Mouse (Mus musculus): ENCODE results near the gene Fbxl17.

Gene Fbxl17

GRCm38 (mm10) chr17:63459712-63460495, 39.9 kb downstream of the Fbxl17 start:
- DNase-seq (ENCODE audit: low spot score in 2 of 2), result no peak

DNA sequence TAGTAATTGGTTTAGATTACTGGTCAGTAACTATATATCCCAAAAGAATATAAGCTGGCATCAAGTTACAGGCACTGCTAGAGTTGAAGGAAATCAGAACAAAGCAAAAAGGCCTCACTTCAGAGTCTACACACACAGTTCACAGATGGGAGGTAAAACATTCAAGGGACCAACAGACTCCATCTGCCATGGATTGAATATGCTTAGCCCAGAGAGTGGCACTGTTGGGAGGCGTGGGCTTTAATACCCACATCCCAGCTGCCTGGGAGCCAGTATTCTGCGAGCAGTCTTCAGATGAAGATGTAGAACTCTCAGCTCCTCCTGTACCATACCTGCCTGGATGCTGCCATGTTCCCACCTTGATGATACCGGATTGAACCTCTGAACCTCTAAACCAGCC, 41.8 kb downstream of the Fbxl17 start:
- no peak for DNase-seq (ENCODE audit: low spot score in 2 of 2)

- DNase-seq (ENCODE audit: low spot score in 2 of 2), result no peak
Observed at GRCm38 (mm10) chr17:63451311-63452006, 48.4 kb downstream of the Fbxl17 start.

DNA sequence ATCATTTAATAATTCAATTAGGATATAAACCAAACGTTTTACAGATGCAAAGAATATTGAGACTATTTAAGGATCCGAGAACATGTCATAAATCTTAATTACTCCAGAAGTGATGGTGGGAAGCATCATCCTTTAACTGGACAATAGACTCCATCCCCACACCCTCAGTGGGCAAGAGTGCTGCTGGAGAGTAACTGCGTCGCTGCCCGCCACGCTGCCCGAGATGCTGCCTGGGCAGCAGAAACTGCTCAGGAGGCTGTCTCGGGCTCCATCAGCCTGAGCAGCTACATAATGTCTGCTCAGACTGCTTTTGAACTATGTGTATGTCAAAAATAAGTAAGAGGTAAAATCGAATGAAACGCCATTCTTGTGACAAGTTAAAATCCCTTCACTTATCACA, 52.1 kb downstream of the Fbxl17 start:
- no peak for DNase-seq (ENCODE audit: low spot score in 2 of 2)

DNA sequence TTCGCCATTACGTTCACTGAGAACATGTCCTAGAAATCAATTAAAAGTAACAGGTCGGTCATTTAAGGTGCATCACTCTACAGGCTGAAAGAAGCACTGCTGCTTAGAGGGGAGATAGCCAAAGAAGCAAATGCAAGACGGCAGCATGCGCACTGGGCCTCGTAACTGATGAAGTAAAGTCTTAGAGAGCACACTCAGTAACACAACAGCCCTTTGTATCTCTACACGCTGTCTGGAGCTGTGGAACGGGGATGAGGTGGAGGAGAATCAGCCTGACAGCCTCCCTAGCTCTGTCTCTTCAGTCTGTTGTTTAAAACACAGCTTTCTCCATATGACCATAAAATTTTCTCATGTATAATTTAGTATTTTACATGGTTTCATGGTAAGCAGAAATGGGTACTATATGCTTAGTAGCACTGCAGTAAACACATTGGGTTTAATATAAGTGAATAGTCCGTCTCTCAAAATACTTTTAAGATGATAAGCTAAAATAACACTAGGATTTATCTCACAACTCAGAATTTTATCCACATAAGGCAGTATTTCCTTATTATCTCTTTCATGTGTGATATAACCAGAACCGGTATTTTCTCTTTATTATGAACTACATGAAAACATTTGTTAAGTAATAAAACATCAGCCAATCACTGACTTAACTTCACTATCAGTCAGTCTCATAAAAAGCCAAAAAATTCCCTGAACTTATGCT, 52.7 kb downstream of the Fbxl17 start:
- no peak for DNase-seq (ENCODE audit: low spot score in 2 of 2)

DNA sequence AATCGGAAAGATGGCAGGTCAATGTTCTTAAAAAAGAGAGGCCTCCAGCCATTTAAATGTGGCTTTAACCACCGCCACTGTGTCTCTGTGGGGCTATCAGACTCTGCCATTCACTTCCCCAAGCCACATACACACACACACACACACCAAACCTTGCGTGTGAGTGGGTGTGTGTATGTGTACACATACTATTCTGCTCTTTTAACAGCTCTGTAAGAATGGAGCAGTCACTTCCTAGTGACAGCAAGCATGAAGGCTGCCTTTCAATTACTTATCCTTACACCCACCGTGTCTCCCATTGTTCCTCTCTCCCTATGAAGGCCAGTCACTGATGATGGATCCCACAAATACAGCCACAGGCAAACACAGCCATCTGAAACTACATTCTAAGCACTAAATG, 54.6 kb downstream of the Fbxl17 start:
- no peak for DNase-seq (ENCODE audit: low spot score in 2 of 2)

- DNase-seq (ENCODE audit: low spot score in 2 of 2), result no peak
Observed at GRCm38 (mm10) chr17:63437424-63437823, 62.4 kb downstream of the Fbxl17 start.

DNA sequence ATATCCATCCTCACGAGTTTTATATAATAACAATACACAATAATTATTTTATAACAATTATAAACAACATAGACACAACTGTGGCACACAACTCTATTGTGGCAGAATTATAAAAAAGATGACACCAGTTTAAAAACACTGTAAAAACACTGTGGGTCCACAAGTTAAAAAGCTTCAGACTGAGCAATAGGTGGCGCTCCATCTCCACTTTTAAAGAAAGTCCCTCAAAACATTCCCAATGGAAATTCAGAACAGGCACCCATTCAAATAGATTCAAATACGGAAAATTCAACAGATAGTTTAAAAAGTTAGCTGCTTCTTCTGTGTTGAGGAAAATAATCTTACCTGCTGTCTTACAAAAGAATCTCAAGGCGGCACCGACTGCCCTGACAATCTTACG, 65.7 kb downstream of the Fbxl17 start:
- no peak for DNase-seq (ENCODE audit: low spot score in 2 of 2)

DNA sequence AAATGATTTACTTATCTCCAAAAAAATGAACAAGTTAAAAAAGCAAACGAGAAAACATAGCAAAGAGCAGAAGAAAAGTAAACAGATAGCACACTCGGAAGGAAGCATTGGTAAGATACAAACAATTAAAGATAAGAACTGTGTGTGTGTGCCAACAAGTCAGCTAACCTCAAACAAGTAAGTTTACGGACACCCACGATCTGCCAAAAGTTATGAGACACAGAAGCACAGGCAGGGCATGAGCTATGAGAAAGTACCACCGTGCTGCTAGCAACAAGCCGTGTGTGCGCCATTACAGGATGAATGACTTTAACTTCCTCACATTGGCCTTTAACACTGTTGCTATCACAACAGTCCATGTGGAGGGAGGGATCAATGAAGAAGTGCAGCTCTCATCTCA, 68.2 kb downstream of the Fbxl17 start:
- DNase-seq (ENCODE audit: low spot score in 2 of 2), result no peak

DNA sequence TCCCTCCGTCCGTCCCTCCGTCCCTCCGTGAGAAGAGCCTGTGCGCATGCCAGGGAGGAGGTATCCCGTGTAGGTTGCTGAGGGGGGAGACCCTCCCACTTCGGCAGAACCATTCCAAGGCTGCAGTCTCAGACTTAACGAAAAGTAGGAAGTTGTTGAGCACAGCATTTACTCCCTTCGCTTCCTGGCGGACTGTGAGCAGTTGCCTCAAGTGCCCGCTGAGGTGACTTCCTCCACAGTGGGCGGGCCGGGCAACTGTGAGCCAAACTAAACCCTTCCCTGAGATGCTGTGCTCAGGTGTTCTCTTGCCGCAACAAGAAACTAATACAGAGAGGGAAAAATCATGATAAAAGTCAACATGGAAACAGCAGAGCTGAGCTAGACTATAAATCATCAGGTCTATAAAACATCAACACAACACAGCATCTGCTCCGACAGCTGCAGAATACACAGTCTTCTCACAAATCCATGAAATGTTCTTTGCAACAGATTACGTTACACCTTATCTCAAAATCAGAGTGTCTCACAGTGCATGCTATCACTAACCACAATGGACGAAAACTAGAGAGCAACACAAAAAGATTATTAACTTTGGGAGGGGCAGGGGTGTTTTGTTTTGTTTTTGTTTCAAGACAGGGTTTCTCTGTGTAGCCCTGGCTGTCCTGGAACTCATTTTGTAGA, 69.3 kb downstream of the Fbxl17 start:
- no peak for DNase-seq (ENCODE audit: low spot score in 2 of 2)

- no peak for DNase-seq (ENCODE audit: low spot score in 2 of 2)
Observed at GRCm38 (mm10) chr17:63423851-63424250, 76.0 kb downstream of the Fbxl17 start.

- no peak for DNase-seq (ENCODE audit: low spot score in 2 of 2)
Observed at GRCm38 (mm10) chr17:63422685-63423084, 77.1 kb downstream of the Fbxl17 start.

DNA sequence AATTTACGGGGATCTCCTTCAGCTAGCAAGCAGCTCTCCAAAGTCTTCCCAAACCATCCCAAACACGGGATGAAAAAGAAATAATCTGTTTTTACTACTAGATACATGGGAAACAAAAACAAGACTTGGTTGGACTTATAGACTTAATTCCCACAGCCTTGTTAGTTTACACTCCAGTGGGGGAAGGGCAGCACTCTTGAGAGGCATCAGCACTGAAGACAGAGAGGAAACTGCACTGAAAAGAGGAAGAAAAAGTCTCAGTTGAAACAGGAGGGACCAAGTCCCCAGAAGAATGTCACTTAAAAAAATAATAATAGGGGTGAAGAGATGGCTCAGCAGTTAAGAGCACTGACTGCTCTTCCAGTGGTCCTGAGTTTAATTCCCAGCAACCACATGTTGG, 78.0 kb downstream of the Fbxl17 start:
- DNase-seq (ENCODE audit: low spot score in 2 of 2), result no peak

DNA sequence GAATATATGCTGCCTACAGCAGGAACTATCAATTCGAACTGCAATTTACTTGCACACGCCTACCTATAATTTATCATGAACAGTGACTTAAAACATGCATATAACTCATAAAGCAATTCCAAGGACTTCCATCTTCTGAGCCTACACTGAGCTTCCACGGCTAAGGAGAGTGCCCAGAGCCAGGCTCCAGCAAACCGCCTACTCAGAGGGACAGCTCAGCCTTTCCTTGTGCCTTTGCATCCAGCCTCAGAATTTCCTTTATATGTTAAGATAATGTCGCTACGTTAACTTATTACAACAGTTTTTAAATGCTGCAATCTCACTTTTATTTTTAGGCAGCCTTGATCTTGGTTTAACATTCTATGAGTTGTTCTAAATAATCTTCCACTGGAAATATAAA, 80.3 kb downstream of the Fbxl17 start:
- no peak for DNase-seq (ENCODE audit: low spot score in 2 of 2)

GRCm38 (mm10) chr17:63413973-63414580, 85.7 kb downstream of the Fbxl17 start:
- peak in 1 of 2 experiments; percentile 11 for DNase-seq (ENCODE audit: low spot score in 2 of 2)

- DNase-seq (ENCODE audit: low spot score in 2 of 2), result no peak
Observed at GRCm38 (mm10) chr17:63411564-63411963, 88.3 kb downstream of the Fbxl17 start.

DNA sequence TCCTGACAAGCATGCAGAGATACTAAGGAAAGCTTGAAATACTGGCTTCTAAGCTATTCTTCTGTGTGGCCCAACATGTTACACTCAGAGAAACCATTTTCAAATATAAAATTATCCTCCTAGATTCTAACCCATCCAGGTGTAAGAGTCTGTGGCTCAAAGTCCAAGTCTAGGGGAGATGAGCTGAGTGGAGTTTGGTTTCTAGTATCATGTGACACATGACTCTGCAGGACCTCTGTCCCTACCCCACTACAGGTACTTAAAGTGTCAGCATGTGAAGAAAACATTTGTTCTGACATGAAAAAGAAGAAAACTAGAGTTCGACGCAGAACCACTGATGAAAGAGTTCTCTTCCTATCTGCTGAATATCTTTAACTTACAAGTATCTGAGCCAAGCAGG, 89.7 kb downstream of the Fbxl17 start:
- no peak for DNase-seq (ENCODE audit: low spot score in 2 of 2)

GRCm38 (mm10) chr17:63405955-63406354, 93.9 kb downstream of the Fbxl17 start:
- DNase-seq (ENCODE audit: low spot score in 2 of 2), result no peak

GRCm38 (mm10) chr17:63405471-63405870, 94.3 kb downstream of the Fbxl17 start:
- DNase-seq (ENCODE audit: low spot score in 2 of 2), result no peak

DNA sequence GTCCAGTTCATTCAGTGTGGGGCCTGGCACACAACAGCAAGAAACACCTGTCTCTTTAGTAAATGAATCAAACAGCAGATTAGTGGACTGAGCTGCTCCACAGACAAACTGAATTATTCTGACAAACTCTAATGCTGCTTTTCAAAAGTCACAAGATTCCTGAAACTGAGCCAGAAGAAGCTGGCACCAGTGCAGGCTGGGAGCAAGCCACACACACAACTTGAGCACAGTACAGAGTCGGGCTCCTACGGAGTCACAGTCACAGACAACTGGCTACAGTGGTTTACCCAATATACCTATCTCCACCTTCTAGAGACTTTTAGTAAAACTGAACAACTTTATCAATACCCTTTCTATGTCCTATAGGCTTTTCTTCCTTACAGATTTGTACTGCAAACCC, 94.8 kb downstream of the Fbxl17 start:
- DNase-seq (ENCODE audit: low spot score in 2 of 2), result no peak

GRCm38 (mm10) chr17:63403801-63404415, 95.9 kb downstream of the Fbxl17 start:
- DNase-seq (ENCODE audit: low spot score in 2 of 2), result no peak
